Mouse (Mus musculus): Measurements from ENCODE around the gene Cdkal1.

Gene Cdkal1

GRCm38 (mm10) chr13:29593096-29593495 is 262.4 kb downstream of the Cdkal1 start:
- in situ Hi-C loops (cut with MboI, MseI): no loop called here

- in situ Hi-C loops (cut with MboI, MseI): no loop called here
Observed at GRCm38 (mm10) chr13:29590685-29591084, 264.8 kb downstream of the Cdkal1 start.

GRCm38 (mm10) chr13:29590164-29590563 is 265.3 kb downstream of the Cdkal1 start:
- in situ Hi-C loops (cut with MboI, MseI): no loop called here

- in situ Hi-C loops (cut with MboI, MseI): no loop called here
Observed at GRCm38 (mm10) chr13:29588693-29589092, 266.8 kb downstream of the Cdkal1 start.

- in situ Hi-C loops (cut with MboI, MseI): no loop called here
Observed at GRCm38 (mm10) chr13:29581762-29582700, 273.4 kb downstream of the Cdkal1 start.

GRCm38 (mm10) chr13:29580780-29581179 is 274.7 kb downstream of the Cdkal1 start:
- in situ Hi-C loops (cut with MboI, MseI): no loop called here

- in situ Hi-C loops (cut with MboI, MseI): no loop called here
Observed at GRCm38 (mm10) chr13:29580009-29580408, 275.5 kb downstream of the Cdkal1 start.

- in situ Hi-C loops (cut with MboI, MseI): no loop called here
Observed at GRCm38 (mm10) chr13:29578621-29579020, 276.9 kb downstream of the Cdkal1 start.

GRCm38 (mm10) chr13:29574784-29575183 is 280.7 kb downstream of the Cdkal1 start:
- in situ Hi-C loops (cut with MboI, MseI): no loop called here

GRCm38 (mm10) chr13:29572477-29572876 is 283.0 kb downstream of the Cdkal1 start:
- in situ Hi-C loops (cut with MboI, MseI): no loop called here

GRCm38 (mm10) chr13:29565710-29566109 is 289.8 kb downstream of the Cdkal1 start:
- in situ Hi-C loops (cut with MboI, MseI): no loop called here

GRCm38 (mm10) chr13:29559188-29559587 is 296.3 kb downstream of the Cdkal1 start:
- in situ Hi-C loops (cut with MboI, MseI): no loop called here

- in situ Hi-C loops (cut with MboI, MseI): no loop called here
Observed at GRCm38 (mm10) chr13:29555160-29555785, 300.2 kb downstream of the Cdkal1 start.

GRCm38 (mm10) chr13:29553792-29554191 is 301.7 kb downstream of the Cdkal1 start:
- in situ Hi-C loops (cut with MboI, MseI): no loop called here

GRCm38 (mm10) chr13:29552322-29552870 is 303.1 kb downstream of the Cdkal1 start:
- in situ Hi-C loops (cut with MboI, MseI): no loop called here

GRCm38 (mm10) chr13:29550886-29551285 is 304.6 kb downstream of the Cdkal1 start:
- in situ Hi-C loops (cut with MboI, MseI): no loop called here

GRCm38 (mm10) chr13:29550203-29550602 is 305.3 kb downstream of the Cdkal1 start:
- in situ Hi-C loops (cut with MboI, MseI): no loop called here

- in situ Hi-C loops (cut with MboI, MseI): no loop called here
Observed at GRCm38 (mm10) chr13:29549761-29550160, 305.7 kb downstream of the Cdkal1 start.

GRCm38 (mm10) chr13:29537906-29538305 is 317.6 kb downstream of the Cdkal1 start:
- in situ Hi-C loops (cut with MboI, MseI): no loop called here

GRCm38 (mm10) chr13:29533586-29533985 is 321.9 kb downstream of the Cdkal1 start:
- in situ Hi-C loops (cut with MboI, MseI): no loop called here

- in situ Hi-C loops (cut with MboI, MseI): no loop called here
Observed at GRCm38 (mm10) chr13:29528344-29528743, 327.1 kb downstream of the Cdkal1 start.

GRCm38 (mm10) chr13:29521321-29521720 is 334.2 kb downstream of the Cdkal1 start:
- in situ Hi-C loops (cut with MboI, MseI): no loop called here
